Mouse (Mus musculus): ENCODE measurements around the gene Nfatc2ip. TPM values are rescaled to one million over a fixed set of nuclear protein-coding genes. Genes with fewer than 3 reads are reported as not detected.
"Not testable (repeated sequence)": the region's sequence is repeated elsewhere in the genome, so short reads cannot be mapped to it uniquely, and the experiment has no call there.

Nfatc2ip gene
- polyA plus RNA-seq, 1 experiment = 6.4 TPM

GRCm38 (mm10) chr7:126421756-126422155, 25.2 kb upstream of the Nfatc2ip start:
- Histone ChIP-seq H3K27me3 (ENCODE audit: control insufficient read depth, insufficient read depth, low read length) (no peaks in the 10 kb centered on the region), H3K4me1 (ENCODE audit: control insufficient read depth, insufficient read depth, low read length) (no peaks in the 10 kb centered on the region), H3K27ac (ENCODE audit: insufficient read depth, low read length) (no peak overlapping the region), H3K4me3 (replicated peaks; ENCODE audit: insufficient read depth, low read depth, low read length) (no peak overlapping the region)
- no peak for TF ChIP-seq POLR2A (IDR thresholded peaks at IDR 0.05; ENCODE audit: borderline replicate concordance, insufficient read depth, low read length)
- TF ChIP-seq CTCF (IDR thresholded peaks at IDR 0.05; ENCODE audit: borderline replicate concordance, insufficient read depth, low read depth, low read length) = no peak
- DNase-seq = no peak
- WGBS = 86% methylated on average over 5 of the region's 5 CpGs

GRCm38 (mm10) chr7:126418496-126418895, 22.0 kb upstream of the Nfatc2ip start:
- Histone ChIP-seq H3K4me1 (ENCODE audit: control insufficient read depth, insufficient read depth, low read length) (no peaks in the 10 kb centered on the region), H3K4me3 (replicated peaks; ENCODE audit: insufficient read depth, low read depth, low read length) (no peak overlapping the region), H3K27ac (ENCODE audit: insufficient read depth, low read length) (no peak overlapping the region), H3K27me3 (ENCODE audit: control insufficient read depth, insufficient read depth, low read length) (no peaks in the 10 kb centered on the region)
- TF ChIP-seq POLR2A (IDR thresholded peaks at IDR 0.05; ENCODE audit: borderline replicate concordance, insufficient read depth, low read length) (no peak), CTCF (IDR thresholded peaks at IDR 0.05; ENCODE audit: borderline replicate concordance, insufficient read depth, low read depth, low read length) (no peak)
- 65% methylated on average over 3 of the region's 3 CpGs for WGBS
- DNase-seq = no peak

- Histone ChIP-seq H3K4me3 (replicated peaks; ENCODE audit: insufficient read depth, low read depth, low read length) (no peak overlapping the region), H3K27ac (ENCODE audit: insufficient read depth, low read length) (no peak overlapping the region), H3K4me1 (ENCODE audit: control insufficient read depth, insufficient read depth, low read length) (no peaks in the 10 kb centered on the region), H3K27me3 (ENCODE audit: control insufficient read depth, insufficient read depth, low read length) (no peaks in the 10 kb centered on the region)
- TF ChIP-seq POLR2A (IDR thresholded peaks at IDR 0.05; ENCODE audit: borderline replicate concordance, insufficient read depth, low read length) (no peak), CTCF (IDR thresholded peaks at IDR 0.05; ENCODE audit: borderline replicate concordance, insufficient read depth, low read depth, low read length) (no peak)
- DNase-seq = no peak
- WGBS = 78% methylated on average over 4 of the region's 4 CpGs
Observed at GRCm38 (mm10) chr7:126417606-126418005, 21.1 kb upstream of the Nfatc2ip start.

GRCm38 (mm10) chr7:126417045-126417444, 20.5 kb upstream of the Nfatc2ip start:
- Histone ChIP-seq H3K4me3 (replicated peaks; ENCODE audit: insufficient read depth, low read depth, low read length) (no peak overlapping the region), H3K4me1 (ENCODE audit: control insufficient read depth, insufficient read depth, low read length) (no peaks in the 10 kb centered on the region), H3K27ac (ENCODE audit: insufficient read depth, low read length) (no peak overlapping the region), H3K27me3 (ENCODE audit: control insufficient read depth, insufficient read depth, low read length) (no peaks in the 10 kb centered on the region)
- TF ChIP-seq CTCF (IDR thresholded peaks at IDR 0.05; ENCODE audit: borderline replicate concordance, insufficient read depth, low read depth, low read length) (no peak), POLR2A (IDR thresholded peaks at IDR 0.05; ENCODE audit: borderline replicate concordance, insufficient read depth, low read length) (no peak)
- no peak for DNase-seq
- WGBS = 22% methylated on average over 8 of the region's 8 CpGs

DNA sequence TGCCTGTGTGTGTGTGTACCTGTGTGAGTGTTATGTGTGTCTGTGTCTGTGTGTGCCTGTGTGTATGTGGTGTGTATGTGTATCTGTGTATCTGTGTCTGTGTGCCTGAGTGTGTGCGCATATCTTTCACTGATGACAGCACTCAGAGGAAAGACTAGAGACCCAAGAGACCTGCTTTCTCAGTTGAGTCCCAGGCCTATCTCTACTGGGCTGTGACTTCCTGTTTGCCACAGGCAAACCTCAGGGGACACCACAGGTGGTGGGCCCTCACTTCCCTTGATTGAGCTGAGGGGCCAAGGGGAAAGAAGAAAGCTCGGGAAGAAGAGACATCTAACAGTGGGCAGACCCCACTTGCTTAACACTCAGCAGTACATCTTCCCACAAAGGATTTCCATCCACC, 20.1 kb upstream of the Nfatc2ip start:
- DNase-seq = no peak
- 38% methylated on average over 2 of the region's 2 CpGs for WGBS

GRCm38 (mm10) chr7:126414725-126415124, 18.2 kb upstream of the Nfatc2ip start, which contains the start of gene Cd19:
Gene Cd19 (minus strand): TSS chr7:126414889.
- Histone ChIP-seq H3K4me1 (ENCODE audit: control insufficient read depth, insufficient read depth, low read length) (no peaks in the 10 kb centered on the region), H3K27me3 (ENCODE audit: control insufficient read depth, insufficient read depth, low read length) (no peaks in the 10 kb centered on the region), H3K4me3 (replicated peaks; ENCODE audit: insufficient read depth, low read depth, low read length) (no peak within 1 kb of the TSS), H3K27ac (ENCODE audit: insufficient read depth, low read length) (no peak within 1 kb of the TSS)
- WGBS = 82% methylated on average over 6 of the region's 6 CpGs
- no peak for TF ChIP-seq POLR2A (IDR thresholded peaks at IDR 0.05; ENCODE audit: borderline replicate concordance, insufficient read depth, low read length)
- TF ChIP-seq CTCF (IDR thresholded peaks at IDR 0.05; ENCODE audit: borderline replicate concordance, insufficient read depth, low read depth, low read length) = no peak
- no peak for DNase-seq

More for the DNA sequence above, 20.1 kb upstream of the Nfatc2ip start:
- no peaks in the 10 kb centered on the region for H3K27me3 ChIP-seq (ENCODE audit: control insufficient read depth, insufficient read depth, low read length)
- TF ChIP-seq POLR2A (IDR thresholded peaks at IDR 0.05; ENCODE audit: borderline replicate concordance, insufficient read depth, low read length) = no peak
- no peak for TF ChIP-seq CTCF (IDR thresholded peaks at IDR 0.05; ENCODE audit: borderline replicate concordance, insufficient read depth, low read depth, low read length)
- H3K4me3 ChIP-seq (replicated peaks; ENCODE audit: insufficient read depth, low read depth, low read length) = no peak overlapping the region
- H3K4me1 ChIP-seq (ENCODE audit: control insufficient read depth, insufficient read depth, low read length) = no peaks in the 10 kb centered on the region
- no peak overlapping the region for H3K27ac ChIP-seq (ENCODE audit: insufficient read depth, low read length)

DNA sequence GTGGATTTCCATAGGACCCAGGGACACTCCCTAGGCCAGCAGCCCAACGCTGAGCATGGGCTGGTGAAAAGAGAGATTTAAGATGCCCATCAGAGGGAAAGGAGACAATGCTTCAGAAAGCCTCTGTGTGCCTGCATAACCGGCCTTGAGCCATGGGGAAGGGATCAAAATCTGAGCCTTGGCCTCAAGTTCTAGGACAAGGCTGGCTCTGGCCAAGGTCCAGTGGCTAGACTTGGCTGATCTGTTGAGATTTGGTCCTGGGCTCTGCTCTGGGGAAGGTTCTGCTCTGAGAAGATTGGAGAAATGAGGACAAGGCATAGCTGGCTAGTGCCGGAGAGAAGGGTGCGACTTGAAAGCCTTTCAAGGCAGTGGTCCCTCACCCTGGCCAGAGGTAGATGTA, 14.5 kb upstream of the Nfatc2ip start:
- H3K4me1 ChIP-seq (ENCODE audit: control insufficient read depth, insufficient read depth, low read length) = no peaks in the 10 kb centered on the region
- H3K27ac ChIP-seq (ENCODE audit: insufficient read depth, low read length) = no peak overlapping the region
- no peak overlapping the region for H3K4me3 ChIP-seq (replicated peaks; ENCODE audit: insufficient read depth, low read depth, low read length)
- no peak for DNase-seq
- TF ChIP-seq POLR2A (IDR thresholded peaks at IDR 0.05; ENCODE audit: borderline replicate concordance, insufficient read depth, low read length) (no peak), CTCF (IDR thresholded peaks at IDR 0.05; ENCODE audit: borderline replicate concordance, insufficient read depth, low read depth, low read length) (no peak)
- no peaks in the 10 kb centered on the region for H3K27me3 ChIP-seq (ENCODE audit: control insufficient read depth, insufficient read depth, low read length)
- 83% methylated on average over 4 of the region's 4 CpGs for WGBS

GRCm38 (mm10) chr7:126408686-126409085, 12.1 kb upstream of the Nfatc2ip start:
- Histone ChIP-seq H3K4me1 (ENCODE audit: control insufficient read depth, insufficient read depth, low read length) (no peaks in the 10 kb centered on the region), H3K27ac (ENCODE audit: insufficient read depth, low read length) (no peak overlapping the region)
- TF ChIP-seq POLR2A (IDR thresholded peaks at IDR 0.05; ENCODE audit: borderline replicate concordance, insufficient read depth, low read length) (no peak), CTCF (IDR thresholded peaks at IDR 0.05; ENCODE audit: borderline replicate concordance, insufficient read depth, low read depth, low read length) (no peak)

DNA sequence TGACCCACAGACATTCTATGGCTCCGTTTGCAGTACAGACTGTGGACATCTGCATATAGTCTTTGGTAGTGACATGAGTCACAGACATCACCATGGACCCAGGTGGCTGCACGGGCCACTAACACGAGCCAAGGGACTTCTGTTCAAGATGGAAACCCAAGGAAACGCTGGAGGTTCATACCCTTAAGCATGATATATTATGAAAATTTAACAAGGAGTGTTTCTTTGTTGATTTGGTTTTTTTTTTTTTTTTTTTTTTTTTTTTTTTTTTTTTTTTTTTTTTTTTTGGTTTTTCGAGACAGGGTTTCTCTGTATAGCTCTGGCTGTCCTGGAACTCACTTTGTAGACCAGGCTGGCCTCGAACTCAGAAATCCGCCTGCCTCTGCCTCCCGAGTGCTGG, 6.0 kb upstream of the Nfatc2ip start:
- H3K4me3 ChIP-seq (replicated peaks; ENCODE audit: insufficient read depth, low read depth, low read length); H3K4me1 ChIP-seq (ENCODE audit: control insufficient read depth, insufficient read depth, low read length); DNase-seq; H3K27me3 ChIP-seq (ENCODE audit: control insufficient read depth, insufficient read depth, low read length); H3K27ac ChIP-seq (ENCODE audit: insufficient read depth, low read length): not testable (repeated sequence)
- WGBS = 78% methylated on average over 8 of the region's 8 CpGs

More at GRCm38 (mm10) chr7:126408686-126409085, 12.1 kb upstream of the Nfatc2ip start:
- H3K27me3 ChIP-seq (ENCODE audit: control insufficient read depth, insufficient read depth, low read length) = no peaks in the 10 kb centered on the region
- no peak for DNase-seq
- 73% methylated on average over 2 of the region's 2 CpGs for WGBS
- no peak overlapping the region for H3K4me3 ChIP-seq (replicated peaks; ENCODE audit: insufficient read depth, low read depth, low read length)

All from cerebellum, adult 2 months (tissue).